Mouse (Mus musculus): Measurements from ENCODE around the gene Btg3.

Btg3 gene

DNA sequence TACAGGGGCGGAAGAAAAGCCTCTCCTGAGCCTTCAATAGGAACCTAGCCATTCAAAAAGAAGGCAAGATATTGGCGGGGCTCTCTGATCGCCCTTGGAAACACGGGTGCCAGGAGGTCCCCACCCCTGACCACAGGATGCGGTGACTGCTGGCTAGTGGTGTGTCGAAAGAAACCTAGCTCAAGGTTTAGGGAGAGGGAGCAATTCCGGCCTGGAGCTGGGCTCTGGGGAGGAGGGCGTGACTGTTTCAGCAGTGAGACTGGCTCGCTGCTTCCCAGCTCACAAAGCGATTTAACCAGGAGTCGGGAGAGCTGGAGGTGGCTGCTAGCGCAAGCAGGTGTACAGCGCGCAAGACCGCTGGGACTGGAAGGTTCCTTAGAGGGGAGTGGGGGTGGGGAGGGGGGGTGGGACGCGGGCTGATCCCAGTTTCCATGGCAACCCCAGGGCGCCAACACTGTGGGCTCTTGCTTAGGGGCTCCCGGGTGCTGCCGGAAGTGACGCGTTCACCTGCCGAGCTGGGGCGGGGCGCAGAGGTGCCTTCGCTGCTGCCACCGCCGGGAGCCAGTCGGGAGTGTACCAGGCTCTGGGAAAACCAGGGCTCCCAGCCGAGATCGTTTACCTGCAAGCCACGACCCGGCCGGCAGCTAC lies 75.7 kb downstream of the Btg3 start, which contains the start of gene Cxadr:
TSS of gene Cxadr (plus strand) at position 307 of the 648 bp plus-strand sequence.
- DNase-seq = peak; percentile 70

DNA sequence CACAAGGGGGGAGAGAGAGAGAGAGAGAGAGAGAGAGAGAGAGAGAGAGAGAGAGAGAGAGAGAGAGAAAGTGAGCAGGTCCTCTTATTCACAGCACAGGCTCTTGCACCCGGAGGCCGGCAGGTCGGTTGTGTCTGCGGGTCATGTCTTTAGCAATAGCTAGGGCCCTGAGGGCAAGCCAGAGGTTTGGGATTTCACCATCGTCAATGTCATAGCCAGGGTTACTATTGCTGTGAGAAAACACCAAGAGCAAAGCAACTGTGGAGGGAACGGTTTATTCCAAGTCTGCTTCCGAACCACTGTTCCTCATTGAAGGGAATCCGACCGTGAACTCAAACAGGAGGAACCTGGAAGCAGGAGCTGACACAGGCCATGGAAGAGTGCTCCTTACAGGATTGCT lies 80.9 kb downstream of the Btg3 start:
- no peak for DNase-seq

DNA sequence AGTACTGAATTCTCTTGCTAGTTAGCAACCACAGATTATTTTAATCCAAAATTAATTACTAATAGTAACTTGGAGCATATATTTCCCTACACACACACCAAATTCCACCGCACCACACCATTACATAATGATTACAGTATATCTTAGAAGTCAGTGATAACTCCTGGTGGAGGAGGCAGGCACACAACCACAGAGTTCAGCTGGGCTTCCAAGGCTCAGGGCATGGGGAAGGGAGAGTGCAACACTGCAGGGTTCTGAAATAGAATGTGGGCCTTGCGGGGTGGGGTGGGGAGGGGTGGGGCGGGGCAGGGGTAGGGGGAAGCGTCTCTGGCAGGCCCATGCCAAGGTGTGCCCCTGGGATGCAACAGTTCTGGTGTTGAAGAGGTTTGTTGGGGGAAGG lies 81.4 kb downstream of the Btg3 start:
- DNase-seq = no peak

DNA sequence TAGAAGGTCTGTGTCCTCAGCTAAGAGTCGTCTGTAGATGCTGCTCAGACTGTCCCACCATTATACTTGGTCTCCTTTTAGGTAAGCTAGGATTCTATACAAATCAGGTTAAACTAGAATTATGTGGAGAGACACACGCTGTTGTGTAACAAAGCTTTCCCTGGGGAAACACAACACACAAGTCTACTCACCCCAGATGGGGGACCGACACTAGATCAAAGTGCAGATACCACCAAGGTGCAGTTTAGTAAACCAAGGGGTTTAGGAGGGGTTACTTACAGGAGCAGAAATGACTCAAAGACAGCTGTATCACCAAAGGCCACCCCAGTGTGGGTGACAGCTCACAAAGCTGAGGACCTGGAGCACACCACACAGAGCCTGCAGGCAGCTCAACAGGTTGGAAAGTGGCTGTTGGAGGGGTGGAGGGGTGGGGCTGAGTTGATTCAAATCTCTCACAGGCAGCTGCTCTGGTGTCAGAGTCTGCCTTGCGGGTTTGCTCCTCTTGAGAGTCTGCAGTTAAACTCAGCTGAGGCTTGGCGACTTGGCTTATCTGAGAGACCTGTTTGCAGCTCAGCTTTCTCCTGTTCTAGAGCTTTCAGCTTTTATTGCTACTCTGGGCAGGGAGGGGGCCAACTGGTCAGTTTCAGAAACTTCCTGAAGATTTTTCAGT lies 82.3 kb downstream of the Btg3 start:
- DNase-seq = no peak

GRCm38 (mm10) chr16:78294051-78294450 lies 82.9 kb downstream of the Btg3 start:
- no peak for DNase-seq

- no peak for DNase-seq
Observed at GRCm38 (mm10) chr16:78283231-78283630, 93.8 kb downstream of the Btg3 start.
